Mouse (Mus musculus) macrophage (primary cell): Measurements from ENCODE around the gene Bcl11a. TPM values are rescaled to one million over a fixed set of nuclear protein-coding genes. Genes with fewer than 3 reads are reported as not detected.

Experiments
- H3K27ac ChIP-seq: fragments of 350-480 bp; formaldehyde crosslinking; 2 replicates; pipeline ENCODE4 v1.9.0; 2021
- H3K36me3 ChIP-seq: fragments of 350-480 bp; formaldehyde crosslinking; 2 replicates; pipeline ENCODE4 v1.9.0; 2021; ENCODE audit errors: inconsistent target
- H3K4me3 ChIP-seq: fragments of 350-480 bp; formaldehyde crosslinking; 2 replicates; pipeline ENCODE4 v1.9.0; 2021; ENCODE audit errors: inconsistent target
- H3K79me2 ChIP-seq: fragments of 350-480 bp; formaldehyde crosslinking; 2 replicates; pipeline ENCODE4 v1.9.0; 2021; ENCODE audit errors: inconsistent target
- WGBS: methylation state at CpG from one replicate; pipeline ENCODE4 v1.1.7; 2026; ENCODE audit warnings: inconsistent platforms; ENCODE audit not compliant: missing documents; 5-methylcytosine and 5-hydroxymethylcytosine counted together
- polyA plus RNA-seq: library from polyadenylated mRNA; stranded (reverse); fragments of 250-400 nt; gene quantifications from 3 replicates; pipeline ENCODE4 v1.2.4, GENCODE M21; 2018; ENCODE audit warnings: inconsistent platforms

Bcl11a gene
- polyA plus RNA-seq, 1 experiment from 2014 or later: 0.32 TPM

DNA sequence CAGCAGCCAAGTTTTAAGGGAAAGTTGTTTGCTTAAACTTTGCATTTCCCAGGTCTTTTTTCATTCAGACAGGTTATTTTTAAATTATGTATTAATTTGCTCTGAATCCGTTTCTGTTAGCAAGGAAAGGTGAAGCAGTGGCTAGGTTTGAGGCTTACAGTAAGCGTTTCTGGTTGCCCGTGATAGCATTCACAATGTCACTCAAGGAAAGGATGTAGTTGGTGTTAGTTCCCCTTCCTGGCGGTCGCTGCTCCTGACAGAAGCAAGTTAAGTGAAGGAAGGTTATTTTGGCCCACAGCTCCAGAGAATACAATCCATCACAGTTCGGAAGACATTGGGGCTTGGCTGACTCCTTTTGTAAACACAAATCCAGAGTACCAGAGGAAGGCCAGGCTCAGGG lies 61.6 kb downstream of the Bcl11a start:
- H3K79me2 ChIP-seq: no peaks in the 10 kb centered on the region
- no peaks in the 10 kb centered on the region for H3K36me3 ChIP-seq
- no peak overlapping the region for H3K4me3 ChIP-seq
- no peak overlapping the region for H3K27ac ChIP-seq
- 13% methylated on average over 6 of the region's 6 CpGs for WGBS

DNA sequence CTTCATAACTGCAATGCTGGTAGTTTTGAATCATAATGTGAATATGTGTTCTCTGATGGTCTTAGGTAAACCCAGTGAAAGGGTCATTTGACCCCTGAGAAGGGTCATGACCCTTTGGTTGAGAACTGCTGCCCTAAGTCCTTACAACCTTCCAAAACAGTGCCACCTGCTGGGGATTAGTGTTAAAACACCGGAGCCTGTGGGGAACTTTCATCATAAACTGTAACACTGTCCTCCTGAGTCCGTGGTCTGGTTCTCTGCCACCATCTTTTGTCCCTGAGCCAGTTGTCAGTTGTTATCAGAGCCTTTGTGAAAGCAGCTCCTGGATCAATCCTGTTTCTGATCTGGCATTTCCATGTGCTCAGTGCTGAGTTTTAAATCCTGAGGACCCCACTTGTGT lies 62.1 kb downstream of the Bcl11a start:
- WGBS: 95% methylated on average over 2 of the region's 2 CpGs
- Histone ChIP-seq H3K27ac (no peak overlapping the region), H3K36me3 (no peaks in the 10 kb centered on the region), H3K79me2 (no peaks in the 10 kb centered on the region), H3K4me3 (no peak overlapping the region)

DNA sequence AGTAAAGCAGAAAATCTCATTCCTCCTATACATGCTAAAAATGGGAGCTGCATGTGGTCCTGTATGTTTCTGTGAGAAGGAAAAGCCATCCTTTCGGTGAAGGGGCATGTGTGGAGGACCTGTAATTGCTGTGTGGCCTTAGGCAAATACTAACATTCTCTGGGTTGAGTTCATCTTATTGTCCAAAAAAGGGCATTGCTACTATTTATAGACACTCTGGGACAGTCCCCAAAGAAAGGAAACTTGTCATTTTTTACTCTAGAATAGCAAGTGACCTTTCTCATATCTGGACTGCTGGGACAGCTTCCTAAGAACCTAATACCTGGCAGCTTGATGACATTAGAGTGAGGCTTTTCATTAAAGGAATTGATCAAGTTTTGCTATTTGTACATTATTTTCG lies 63.1 kb downstream of the Bcl11a start:
- 91% methylated on average over 2 of the region's 2 CpGs for WGBS
- H3K4me3 ChIP-seq: no peak overlapping the region
- H3K79me2 ChIP-seq: no peaks in the 10 kb centered on the region
- H3K27ac ChIP-seq: no peak overlapping the region
- H3K36me3 ChIP-seq: no peaks in the 10 kb centered on the region

DNA sequence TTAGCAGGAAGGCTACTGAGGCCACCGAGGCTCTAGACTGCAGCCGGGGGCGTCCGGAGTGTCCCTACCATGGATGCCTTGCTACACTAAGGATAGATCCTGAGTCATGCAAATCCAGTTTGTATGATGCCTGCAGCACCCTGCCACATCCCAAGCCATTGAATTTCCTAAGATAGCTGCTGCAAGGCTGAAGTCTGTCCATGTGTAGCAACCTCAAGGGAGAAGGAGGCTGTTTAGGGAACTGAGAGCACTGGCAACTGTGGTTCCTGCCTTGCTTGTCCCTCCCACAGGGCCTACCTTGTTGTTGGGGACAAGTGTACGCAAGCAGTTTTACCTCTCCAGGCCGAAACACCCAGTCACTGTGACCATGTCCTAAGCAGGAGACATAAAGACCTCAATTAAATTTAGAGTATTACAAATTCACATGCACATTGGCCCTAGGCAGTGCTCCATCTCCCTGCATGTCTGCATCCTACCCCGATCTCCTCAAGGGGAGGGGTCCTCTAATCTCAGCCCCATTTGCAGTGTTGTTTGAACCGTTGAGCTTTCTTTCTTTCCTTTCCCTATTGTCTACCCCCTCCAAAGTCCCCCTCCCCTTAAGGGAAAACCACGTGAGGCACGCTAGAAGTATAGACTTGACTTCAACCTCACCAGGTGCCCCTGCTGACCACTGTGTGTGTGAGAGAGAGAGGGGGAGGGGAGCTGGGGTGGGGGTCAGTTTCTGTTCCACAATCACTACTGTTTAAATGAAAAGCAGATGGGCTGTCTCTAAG lies 63.8 kb downstream of the Bcl11a start:
- no peak overlapping the region for H3K27ac ChIP-seq
- H3K79me2 ChIP-seq: no peaks in the 10 kb centered on the region
- no peak overlapping the region for H3K4me3 ChIP-seq
- no peaks in the 10 kb centered on the region for H3K36me3 ChIP-seq
- WGBS: 58% methylated on average over 10 of the region's 10 CpGs

DNA sequence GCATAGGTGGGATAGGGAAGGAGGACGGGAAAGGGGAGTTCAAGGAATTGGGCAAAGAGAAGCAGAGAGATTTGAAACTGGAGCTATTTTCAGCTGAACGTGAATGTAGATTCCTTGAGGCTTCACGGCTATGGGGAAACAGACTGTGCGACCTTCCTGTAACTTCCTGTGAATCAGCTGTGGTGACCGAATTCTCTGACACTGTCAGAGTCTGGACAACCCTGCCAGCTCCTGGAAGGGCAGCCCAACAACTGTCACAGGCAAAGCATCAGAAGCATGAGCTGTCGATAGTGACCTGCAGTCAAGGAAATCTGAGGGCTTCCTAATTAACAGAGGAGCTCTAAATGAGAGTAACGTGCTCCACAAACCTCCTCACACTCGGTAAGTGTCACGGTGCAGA lies 64.5 kb downstream of the Bcl11a start:
- WGBS: 15% methylated on average over 9 of the region's 9 CpGs
- H3K36me3 ChIP-seq: no peaks in the 10 kb centered on the region
- no peak overlapping the region for H3K27ac ChIP-seq
- no peak overlapping the region for H3K4me3 ChIP-seq
- no peaks in the 10 kb centered on the region for H3K79me2 ChIP-seq

DNA sequence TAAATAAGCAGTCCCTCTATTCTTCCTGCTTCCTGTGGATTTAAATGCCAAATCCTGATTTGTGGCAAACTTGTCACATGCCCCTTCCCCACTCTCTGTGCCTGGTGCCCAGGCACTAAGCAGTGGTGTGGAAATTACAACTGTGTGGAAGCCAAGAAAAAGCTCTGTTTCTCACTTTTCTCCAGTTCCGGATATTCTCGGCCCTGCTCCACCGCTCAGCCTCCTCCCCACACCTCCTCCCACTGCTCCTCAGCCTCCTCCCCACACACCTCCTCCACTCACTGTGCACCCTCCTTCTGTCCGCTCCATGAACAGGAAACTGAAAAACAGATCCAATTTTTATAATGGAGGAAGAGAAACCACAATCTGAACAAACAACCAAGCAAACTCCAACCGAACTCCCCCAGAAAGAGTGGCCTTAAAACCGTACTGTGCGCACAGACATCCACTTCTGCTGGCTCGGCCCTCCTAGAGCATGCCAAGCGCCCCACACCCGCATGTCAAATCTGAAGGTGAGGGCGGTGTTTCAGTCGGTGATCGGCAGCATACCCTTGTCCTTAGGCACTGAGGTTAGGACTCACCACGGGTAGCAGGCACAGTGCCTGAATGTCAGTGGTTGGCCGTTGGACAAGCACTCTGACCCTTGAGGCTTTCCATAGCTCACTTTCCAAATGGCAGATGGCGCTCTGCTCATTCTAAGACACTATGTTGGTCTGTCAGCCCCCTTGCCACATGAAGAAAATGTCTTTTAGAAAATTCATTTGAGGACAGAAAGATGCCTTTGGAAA lies 66.5 kb downstream of the Bcl11a start:
- Histone ChIP-seq H3K79me2 (no peaks in the 10 kb centered on the region), H3K27ac (no peak overlapping the region), H3K36me3 (no peaks in the 10 kb centered on the region)

DNA sequence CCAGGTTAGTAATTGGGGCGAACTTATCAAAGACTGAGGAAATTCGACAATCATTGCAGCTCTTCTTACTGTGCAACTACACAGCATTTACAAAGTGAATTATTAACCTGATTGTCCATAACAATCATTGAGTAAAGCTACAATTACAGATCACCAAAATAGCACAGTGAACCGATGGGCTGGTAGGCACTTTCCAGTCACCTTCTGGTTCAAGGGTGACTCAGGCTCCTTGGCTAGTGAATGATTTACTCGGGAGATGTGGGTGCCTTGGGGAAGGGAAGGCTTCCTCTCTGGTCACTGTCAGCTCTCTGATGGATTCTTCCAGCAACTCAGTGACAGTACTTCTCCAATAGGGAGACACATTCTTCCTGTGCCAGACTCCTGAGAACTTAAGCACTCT lies 68.2 kb downstream of the Bcl11a start:
- no peak overlapping the region for H3K4me3 ChIP-seq
- 77% methylated on average over 4 of the region's 4 CpGs for WGBS
- no peak overlapping the region for H3K27ac ChIP-seq
- H3K36me3 ChIP-seq: no peaks in the 10 kb centered on the region
- H3K79me2 ChIP-seq: no peaks in the 10 kb centered on the region

More for the DNA sequence above, 66.5 kb downstream of the Bcl11a start:
- H3K4me3 ChIP-seq: no peak overlapping the region
- WGBS: 31% methylated on average over 16 of the region's 16 CpGs

DNA sequence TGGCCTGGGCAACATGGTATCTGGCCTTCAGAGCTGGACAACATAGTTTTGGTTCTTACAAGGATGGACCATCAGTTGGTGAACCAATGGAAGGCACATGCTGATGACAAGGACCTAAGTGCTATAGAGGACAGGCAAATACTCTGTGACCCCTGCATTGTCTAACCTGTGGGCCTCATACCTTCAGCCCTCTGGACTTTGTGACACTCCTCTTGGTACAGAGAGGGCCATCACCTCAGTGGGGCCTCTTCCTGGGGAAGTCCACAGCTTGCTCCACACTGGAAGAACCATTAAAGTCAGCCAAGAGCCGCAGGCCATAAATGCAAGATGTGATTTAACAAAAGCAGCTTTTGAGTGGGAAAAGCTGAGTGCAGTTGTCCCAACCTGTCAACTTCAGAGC lies 68.6 kb downstream of the Bcl11a start:
- H3K27ac ChIP-seq: no peak overlapping the region
- whole genome bisulfite sequencing: 78% methylated on average over 1 of the region's 1 CpGs
- no peaks in the 10 kb centered on the region for H3K79me2 ChIP-seq
- no peaks in the 10 kb centered on the region for H3K36me3 ChIP-seq
- H3K4me3 ChIP-seq: no peak overlapping the region

DNA sequence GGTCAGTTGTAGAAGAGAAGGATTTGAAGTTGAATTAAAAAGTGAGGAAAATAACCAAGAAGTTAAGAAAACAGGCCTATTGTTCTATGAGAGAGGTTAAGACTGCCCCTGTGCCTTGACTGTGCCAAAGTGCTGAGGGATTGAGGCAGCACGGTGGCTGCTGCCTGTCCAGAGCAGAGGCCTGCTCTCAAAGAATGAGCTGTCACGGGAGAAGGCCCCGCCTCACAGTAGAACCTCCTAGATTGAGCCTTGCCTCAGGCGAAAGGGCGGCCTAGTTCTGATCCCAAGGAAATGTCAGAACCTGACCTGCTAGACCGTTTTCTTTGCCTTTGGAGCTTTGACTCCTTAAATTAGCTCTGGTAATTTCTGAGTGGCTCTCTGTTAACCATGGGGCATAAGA lies 69.8 kb downstream of the Bcl11a start:
- H3K27ac ChIP-seq: no peak overlapping the region
- no peaks in the 10 kb centered on the region for H3K36me3 ChIP-seq

DNA sequence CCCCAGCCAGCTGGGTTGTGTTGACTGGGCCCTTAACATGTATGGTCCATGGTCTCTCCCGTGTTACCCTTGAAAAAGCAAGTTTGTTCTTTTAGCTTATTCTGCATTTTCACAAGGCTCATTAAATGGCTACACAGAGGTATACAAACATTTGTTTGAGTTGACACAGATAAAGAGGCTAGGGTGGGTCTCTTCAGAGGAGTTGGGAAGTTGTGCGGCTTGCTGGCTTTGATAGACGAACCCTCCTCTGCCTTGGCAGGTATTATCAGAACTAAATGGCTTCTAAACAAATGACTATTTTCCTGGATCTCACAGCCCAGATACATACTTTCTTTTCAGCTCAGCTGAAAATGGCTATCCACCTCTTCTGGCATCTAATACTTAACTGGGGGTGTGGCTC lies 70.7 kb downstream of the Bcl11a start:
- H3K4me3 ChIP-seq: no peak overlapping the region
- WGBS: 96% methylated on average over 3 of the region's 3 CpGs
- no peaks in the 10 kb centered on the region for H3K79me2 ChIP-seq
- H3K27ac ChIP-seq: no peak overlapping the region
- no peaks in the 10 kb centered on the region for H3K36me3 ChIP-seq

More for the DNA sequence above, 69.8 kb downstream of the Bcl11a start:
- no peaks in the 10 kb centered on the region for H3K79me2 ChIP-seq
- WGBS: 96% methylated on average over 6 of the region's 6 CpGs
- H3K4me3 ChIP-seq: no peak overlapping the region

DNA sequence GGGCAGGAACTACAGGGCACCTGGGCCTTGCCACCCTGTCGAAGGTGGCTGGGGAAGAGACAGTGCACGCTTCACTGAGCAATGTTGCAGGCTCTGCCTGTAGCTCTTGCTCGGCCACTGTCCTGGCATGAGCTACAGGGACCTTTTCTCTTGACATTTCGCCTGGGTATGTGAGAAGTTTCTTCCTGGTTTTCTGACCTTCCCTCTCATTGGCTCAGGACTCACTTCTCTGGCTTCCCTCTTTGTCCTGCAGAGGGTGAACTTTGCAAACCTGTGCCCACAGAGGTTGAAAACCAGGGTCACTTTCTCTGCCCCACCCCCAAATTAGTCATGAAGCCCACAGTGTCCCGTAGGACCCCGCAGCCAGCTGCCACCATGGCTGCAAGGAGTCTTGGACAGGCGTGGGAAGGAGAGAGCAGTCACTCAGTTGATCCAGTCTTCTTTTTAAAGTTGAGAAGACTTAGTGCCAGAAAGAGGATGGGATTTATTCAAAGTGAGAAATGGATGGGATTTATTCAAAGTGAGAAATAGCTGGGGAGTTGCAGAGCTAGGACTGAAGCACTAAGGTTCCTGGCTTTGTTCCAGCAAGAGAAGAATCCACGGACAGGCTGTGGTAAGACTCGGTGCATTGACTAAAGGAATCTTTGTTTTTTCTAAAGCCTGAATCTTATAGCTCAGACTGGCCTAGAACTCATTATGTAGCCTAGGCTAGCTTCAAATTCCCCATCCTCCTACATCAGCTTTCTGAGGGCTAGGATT lies 71.8 kb downstream of the Bcl11a start:
- Histone ChIP-seq H3K79me2 (no peaks in the 10 kb centered on the region), H3K27ac (no peak overlapping the region), H3K4me3 (no peak overlapping the region), H3K36me3 (no peaks in the 10 kb centered on the region)
- WGBS: 72% methylated on average over 9 of the region's 9 CpGs

DNA sequence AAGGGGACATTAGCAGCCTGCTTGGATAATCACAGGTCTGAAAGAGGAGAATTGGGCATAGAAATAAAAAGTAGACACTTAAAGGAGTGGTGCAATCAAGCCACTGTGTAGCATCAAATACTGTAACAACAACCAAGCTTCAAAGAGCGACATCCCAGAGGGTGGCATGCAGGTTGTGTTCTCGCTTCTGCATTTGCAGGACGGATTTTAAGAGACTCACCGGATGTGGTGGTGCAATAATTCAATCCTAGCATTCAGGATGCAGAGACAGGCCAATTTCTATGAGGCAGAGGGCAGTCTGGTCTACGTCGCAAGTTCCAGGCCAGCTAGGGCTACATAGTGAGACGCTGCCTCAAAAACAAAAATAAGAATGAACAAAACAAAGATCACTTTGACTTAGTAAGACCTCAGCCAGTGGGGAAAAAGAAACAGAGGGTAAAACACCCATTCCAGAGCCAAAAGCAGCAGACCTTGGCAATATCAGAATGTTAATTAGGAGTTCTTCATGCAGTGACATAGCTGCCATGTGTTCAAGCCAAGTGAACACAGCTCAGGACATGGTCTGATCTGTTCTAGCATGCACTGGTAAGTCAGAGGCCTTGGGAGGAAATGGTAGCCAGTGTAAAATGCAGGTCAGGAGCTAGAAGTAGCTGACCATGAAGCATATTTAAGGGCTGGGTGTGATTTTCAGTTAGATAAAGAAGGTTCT lies 74.4 kb downstream of the Bcl11a start:
- no peaks in the 10 kb centered on the region for H3K79me2 ChIP-seq
- WGBS: 78% methylated on average over 7 of the region's 7 CpGs
- H3K27ac ChIP-seq: no peak overlapping the region
- no peak overlapping the region for H3K4me3 ChIP-seq
- no peaks in the 10 kb centered on the region for H3K36me3 ChIP-seq

DNA sequence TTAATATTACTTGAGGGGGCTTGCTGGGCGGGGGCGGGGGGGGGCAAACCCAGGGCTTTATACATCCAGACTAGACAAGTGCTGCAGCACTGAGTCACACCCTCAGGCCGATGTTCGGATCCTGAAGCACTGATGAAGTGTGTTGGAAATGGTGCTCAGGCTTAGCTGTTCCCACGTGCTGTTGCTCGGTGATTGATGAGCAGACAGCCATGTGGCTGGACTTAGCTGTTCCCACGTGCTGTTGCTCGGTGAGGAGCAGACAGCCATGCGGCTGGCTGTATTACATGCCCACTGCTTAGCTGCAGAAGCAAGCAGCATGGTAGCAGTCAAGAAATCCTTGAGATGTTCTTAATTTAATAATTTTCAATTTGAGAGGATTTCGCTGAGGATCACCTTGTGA lies 75.2 kb downstream of the Bcl11a start:
- H3K4me3 ChIP-seq: no peak overlapping the region
- H3K36me3 ChIP-seq: no peaks in the 10 kb centered on the region
- no peak overlapping the region for H3K27ac ChIP-seq
- no peaks in the 10 kb centered on the region for H3K79me2 ChIP-seq
- 88% methylated on average over 10 of the region's 10 CpGs for WGBS

DNA sequence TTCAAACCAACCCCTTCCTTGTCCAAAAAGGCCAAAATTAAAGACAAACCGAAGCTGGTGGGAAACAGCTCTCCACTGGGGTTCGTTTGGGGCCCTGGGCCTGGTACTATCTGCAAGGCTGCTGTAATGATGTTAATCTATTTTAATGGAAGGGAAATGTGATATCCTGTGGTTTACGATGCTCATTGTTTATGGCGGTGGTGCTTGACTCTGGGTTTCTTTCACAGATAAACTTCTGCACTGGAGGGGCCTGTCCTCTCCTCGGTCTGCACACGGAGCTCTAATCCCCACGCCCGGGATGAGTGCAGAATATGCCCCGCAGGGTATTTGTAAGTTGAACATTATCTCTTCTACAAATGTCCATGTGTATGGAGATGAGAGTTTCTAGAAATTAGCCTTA lies 80.2 kb downstream of the Bcl11a start:
- no peaks in the 10 kb centered on the region for H3K36me3 ChIP-seq
- 55% methylated on average over 9 of the region's 9 CpGs for WGBS

More for the DNA sequence above, 80.2 kb downstream of the Bcl11a start:
- H3K79me2 ChIP-seq: no peaks in the 10 kb centered on the region
- no peak overlapping the region for H3K4me3 ChIP-seq
- no peak overlapping the region for H3K27ac ChIP-seq
